Mouse (Mus musculus): ENCODE measurements around the gene Nell1. TPM values are rescaled to one million over a fixed set of nuclear protein-coding genes. Genes with fewer than 3 reads are reported as not detected.
A peak's percentile ranks its signal among the peaks of the same experiment; 100 is the strongest.

The Nell1 gene
- polyA plus RNA-seq, 1 experiment from 2014 or later, result 2.2 TPM

DNA sequence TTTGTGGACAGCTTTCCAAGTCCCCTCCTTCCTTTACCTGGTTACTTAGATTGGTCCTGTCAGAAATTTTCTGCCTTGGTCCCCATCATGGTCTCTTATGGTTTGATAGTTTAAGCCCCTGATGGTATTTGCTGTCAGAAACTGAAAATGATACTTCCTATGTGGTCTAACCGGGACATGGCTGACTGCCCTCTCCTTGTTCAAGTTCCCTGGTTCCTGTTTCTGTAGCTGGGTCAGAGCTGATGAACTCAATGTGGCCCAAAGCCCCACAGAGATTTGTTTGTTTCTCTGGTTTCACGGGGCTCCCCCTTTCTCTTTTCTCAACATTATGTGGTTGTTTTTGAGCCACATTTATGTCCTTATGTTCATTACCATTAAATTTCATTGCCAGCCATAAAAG lies 30.6 kb downstream of the Nell1 start:
- no peak for DNase-seq (ENCODE audit: low spot score, missing footprints)
- no peak overlapping the region for H3K9ac ChIP-seq (ENCODE audit: low read length)
- H3K4me3 ChIP-seq (ENCODE audit: low read depth, low read length), result no peak overlapping the region
- no peaks in the 10 kb centered on the region for H3K9me3 ChIP-seq (ENCODE audit: control insufficient read depth, low read length)
- H3K4me2 ChIP-seq, result no peak overlapping the region
- no peaks in the 10 kb centered on the region for H3K36me3 ChIP-seq (ENCODE audit: control insufficient read depth, insufficient read depth, low read length)
- no peak for ATAC-seq (ENCODE audit: low FRiP score)
- H3K4me1 ChIP-seq (ENCODE audit: control insufficient read depth, insufficient read depth, low read length), result no peaks in the 10 kb centered on the region
- 79% methylated on average over 2 of the region's 2 CpGs for WGBS
- H3K27ac ChIP-seq (ENCODE audit: low read depth, low read length), result no peak overlapping the region
- H3K27me3 ChIP-seq (ENCODE audit: control insufficient read depth, insufficient read depth, low read length), result no peaks in the 10 kb centered on the region

DNA sequence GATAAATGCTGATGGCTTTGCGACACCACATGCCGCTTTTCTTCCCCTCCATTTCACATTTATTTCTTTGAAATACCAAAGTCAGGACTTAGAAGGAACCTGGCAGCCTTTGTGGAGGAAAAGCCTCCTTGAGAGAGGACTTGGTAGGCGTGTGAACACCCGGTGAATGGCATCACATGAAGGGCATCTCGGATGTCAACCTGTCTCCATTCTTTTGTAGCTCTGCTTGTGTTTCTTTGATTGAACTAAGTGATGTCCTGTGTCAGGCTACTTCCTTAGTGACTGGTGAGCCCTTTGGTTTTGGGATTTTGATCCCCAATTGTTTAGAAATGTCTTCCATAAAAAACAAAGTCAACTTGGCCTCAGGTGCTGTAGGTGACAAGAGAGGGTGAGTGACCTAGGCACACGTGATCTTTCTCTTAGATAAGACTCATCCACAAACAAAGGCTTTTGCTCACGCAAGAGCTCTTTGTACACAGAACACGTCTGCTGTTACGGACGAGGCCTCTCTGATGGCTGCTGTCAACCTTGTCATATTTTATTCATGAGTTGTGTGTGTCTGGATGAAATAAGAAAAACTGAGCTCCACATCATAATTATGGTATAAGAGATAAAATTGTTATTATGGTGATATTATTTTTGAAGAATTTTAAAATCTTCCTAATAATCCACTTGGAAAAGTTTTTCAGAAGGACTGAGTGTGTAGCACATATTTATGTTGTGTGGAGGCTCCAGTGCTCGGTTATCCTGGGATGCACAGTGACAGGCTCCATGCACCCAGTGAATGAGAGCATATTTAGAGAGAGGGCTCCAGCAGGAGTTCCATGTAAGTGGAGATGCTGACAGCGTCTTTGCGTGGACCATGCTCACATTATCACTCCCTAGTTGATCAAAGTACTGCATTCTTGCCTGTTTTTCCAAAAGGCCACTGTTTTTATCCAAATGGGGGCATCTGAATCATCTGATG lies 60.8 kb downstream of the Nell1 start:
- WGBS, result 85% methylated on average over 13 of the region's 13 CpGs
- Histone ChIP-seq H3K4me3 (ENCODE audit: low read depth, low read length) (no peak overlapping the region), H3K4me2 (no peak overlapping the region), H3K4me1 (ENCODE audit: control insufficient read depth, insufficient read depth, low read length) (no peaks in the 10 kb centered on the region), H3K27ac (ENCODE audit: low read depth, low read length) (no peak overlapping the region), H3K9me3 (ENCODE audit: control insufficient read depth, low read length) (no peaks in the 10 kb centered on the region), H3K9ac (ENCODE audit: low read length) (no peak overlapping the region), H3K36me3 (ENCODE audit: control insufficient read depth, insufficient read depth, low read length) (no peaks in the 10 kb centered on the region), H3K27me3 (ENCODE audit: control insufficient read depth, insufficient read depth, low read length) (no peaks in the 10 kb centered on the region)
- no peak for DNase-seq (ENCODE audit: low spot score, missing footprints)
- ATAC-seq (ENCODE audit: low FRiP score), result 0 out of 2 replicates have a peak, but pooled peaks have one; percentile 67

DNA sequence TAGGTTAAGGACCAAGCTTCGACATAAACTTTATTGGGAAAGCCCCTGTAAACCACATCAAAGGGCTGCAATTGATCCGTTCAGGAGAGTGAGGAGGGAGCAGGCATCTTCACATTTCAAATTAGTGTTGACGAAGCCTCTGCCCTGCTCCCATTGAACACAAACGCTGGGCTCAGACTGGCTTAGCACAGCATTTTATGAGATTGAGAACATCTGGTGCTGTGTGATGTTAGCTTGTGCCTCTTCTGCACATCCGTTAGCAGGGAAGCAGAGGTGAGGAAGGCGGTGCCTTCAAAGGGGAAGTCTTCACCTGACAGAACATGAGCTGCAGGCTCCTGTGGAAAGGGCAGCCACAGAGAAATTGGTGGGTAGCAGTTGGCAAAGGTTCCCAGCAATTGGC lies 66.4 kb downstream of the Nell1 start:
- Histone ChIP-seq H3K27me3 (ENCODE audit: control insufficient read depth, insufficient read depth, low read length) (no peaks in the 10 kb centered on the region), H3K9ac (ENCODE audit: low read length) (no peak overlapping the region), H3K4me3 (ENCODE audit: low read depth, low read length) (no peak overlapping the region), H3K9me3 (ENCODE audit: control insufficient read depth, low read length) (no peaks in the 10 kb centered on the region), H3K4me2 (no peak overlapping the region), H3K36me3 (ENCODE audit: control insufficient read depth, insufficient read depth, low read length) (no peaks in the 10 kb centered on the region), H3K27ac (ENCODE audit: low read depth, low read length) (no peak overlapping the region), H3K4me1 (ENCODE audit: control insufficient read depth, insufficient read depth, low read length) (no peaks in the 10 kb centered on the region)
- 70% methylated on average over 6 of the region's 6 CpGs for WGBS
- ATAC-seq (ENCODE audit: low FRiP score) (no peak), DNase-seq (ENCODE audit: low spot score, missing footprints) (no peak)

DNA sequence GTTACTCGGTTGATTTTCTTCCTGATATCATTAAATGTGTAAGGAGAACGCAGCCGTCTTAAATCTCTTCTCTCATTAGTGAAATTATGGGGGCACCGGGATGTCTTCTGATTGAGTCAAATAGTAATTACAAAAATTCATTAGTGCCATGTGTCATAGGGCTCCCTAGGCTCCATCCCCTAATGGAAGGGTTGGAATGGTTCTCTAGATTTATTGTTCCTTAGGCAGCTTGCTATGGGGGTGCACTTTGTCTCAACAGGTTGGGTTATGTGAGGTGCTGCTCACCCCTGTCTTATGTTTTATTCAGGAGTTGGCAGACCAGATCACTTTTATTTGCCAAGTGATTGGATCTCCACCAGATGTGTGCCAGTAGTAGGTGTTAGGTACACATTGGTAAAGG lies 75.5 kb downstream of the Nell1 start:
- no peak for ATAC-seq (ENCODE audit: low FRiP score)
- Histone ChIP-seq H3K9me3 (ENCODE audit: control insufficient read depth, low read length) (no peaks in the 10 kb centered on the region), H3K9ac (ENCODE audit: low read length) (no peak overlapping the region)

DNA sequence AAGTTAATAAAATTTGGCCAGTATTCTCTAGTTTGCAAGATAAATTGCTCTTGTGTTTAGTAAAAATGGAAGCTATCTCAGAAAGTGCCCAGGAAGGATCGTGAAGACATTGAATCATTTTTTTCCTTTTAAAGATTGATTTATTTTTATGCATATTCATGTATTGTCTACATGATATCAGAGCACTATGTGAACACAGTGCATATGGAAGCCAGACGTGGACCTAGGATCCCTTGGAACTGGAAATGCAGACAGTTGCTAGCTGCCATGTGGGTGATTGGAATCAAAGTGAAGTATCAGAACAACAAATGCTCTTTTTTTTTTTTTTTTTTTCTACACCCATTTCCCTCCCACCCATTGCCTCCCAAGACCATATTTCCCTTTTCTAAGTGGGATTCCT lies 79.0 kb downstream of the Nell1 start:
- H3K4me2 ChIP-seq, result no peak overlapping the region
- no peak overlapping the region for H3K27ac ChIP-seq (ENCODE audit: low read depth, low read length)
- H3K9me3 ChIP-seq (ENCODE audit: control insufficient read depth, low read length), result no peaks in the 10 kb centered on the region
- DNase-seq (ENCODE audit: low spot score, missing footprints) (no peak), ATAC-seq (ENCODE audit: low FRiP score) (no peak)
- no peaks in the 10 kb centered on the region for H3K27me3 ChIP-seq (ENCODE audit: control insufficient read depth, insufficient read depth, low read length)
- H3K36me3 ChIP-seq (ENCODE audit: control insufficient read depth, insufficient read depth, low read length), result no peaks in the 10 kb centered on the region
- H3K9ac ChIP-seq (ENCODE audit: low read length), result no peak overlapping the region
- H3K4me3 ChIP-seq (ENCODE audit: low read depth, low read length), result no peak overlapping the region
- H3K4me1 ChIP-seq (ENCODE audit: control insufficient read depth, insufficient read depth, low read length), result no peaks in the 10 kb centered on the region
- WGBS, result 91% methylated on average over 2 of the region's 2 CpGs

More for the DNA sequence above, 75.5 kb downstream of the Nell1 start:
- 92% methylated on average over 4 of the region's 4 CpGs for WGBS
- Histone ChIP-seq H3K4me2 (no peak overlapping the region), H3K27ac (ENCODE audit: low read depth, low read length) (no peak overlapping the region), H3K27me3 (ENCODE audit: control insufficient read depth, insufficient read depth, low read length) (no peaks in the 10 kb centered on the region), H3K4me1 (ENCODE audit: control insufficient read depth, insufficient read depth, low read length) (no peaks in the 10 kb centered on the region), H3K36me3 (ENCODE audit: control insufficient read depth, insufficient read depth, low read length) (no peaks in the 10 kb centered on the region), H3K4me3 (ENCODE audit: low read depth, low read length) (no peak overlapping the region)
- no peak for DNase-seq (ENCODE audit: low spot score, missing footprints)

DNA sequence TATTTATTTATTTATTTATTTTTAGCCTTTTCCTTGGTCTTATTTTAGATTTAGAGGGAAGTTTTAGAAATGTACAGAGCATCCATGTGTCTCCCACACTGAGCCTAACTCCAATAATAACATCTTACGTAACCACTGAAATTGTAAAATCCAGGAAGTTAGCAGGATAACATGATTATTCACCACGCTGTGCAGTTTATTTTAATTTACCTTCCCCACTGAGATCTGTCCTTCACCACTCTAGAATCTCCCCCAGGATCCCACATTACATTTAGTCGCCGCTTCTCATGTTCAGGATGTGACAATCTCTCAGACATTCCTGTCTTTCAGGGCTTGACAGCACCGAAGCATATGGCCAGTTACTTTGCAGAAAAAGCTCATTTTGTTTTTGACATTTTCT lies 119.8 kb downstream of the Nell1 start:
- no peaks in the 10 kb centered on the region for H3K4me1 ChIP-seq (ENCODE audit: control insufficient read depth, insufficient read depth, low read length)
- H3K9ac ChIP-seq (ENCODE audit: low read length), result no peak overlapping the region
- no peak overlapping the region for H3K4me3 ChIP-seq (ENCODE audit: low read depth, low read length)
- no peaks in the 10 kb centered on the region for H3K27me3 ChIP-seq (ENCODE audit: control insufficient read depth, insufficient read depth, low read length)
- ATAC-seq (ENCODE audit: low FRiP score) (no peak), DNase-seq (ENCODE audit: low spot score, missing footprints) (no peak)
- H3K4me2 ChIP-seq, result no peak overlapping the region
- H3K9me3 ChIP-seq (ENCODE audit: control insufficient read depth, low read length), result no peaks in the 10 kb centered on the region
- H3K27ac ChIP-seq (ENCODE audit: low read depth, low read length), result no peak overlapping the region
- H3K36me3 ChIP-seq (ENCODE audit: control insufficient read depth, insufficient read depth, low read length), result no peaks in the 10 kb centered on the region
- 84% methylated on average over 5 of the region's 5 CpGs for WGBS

DNA sequence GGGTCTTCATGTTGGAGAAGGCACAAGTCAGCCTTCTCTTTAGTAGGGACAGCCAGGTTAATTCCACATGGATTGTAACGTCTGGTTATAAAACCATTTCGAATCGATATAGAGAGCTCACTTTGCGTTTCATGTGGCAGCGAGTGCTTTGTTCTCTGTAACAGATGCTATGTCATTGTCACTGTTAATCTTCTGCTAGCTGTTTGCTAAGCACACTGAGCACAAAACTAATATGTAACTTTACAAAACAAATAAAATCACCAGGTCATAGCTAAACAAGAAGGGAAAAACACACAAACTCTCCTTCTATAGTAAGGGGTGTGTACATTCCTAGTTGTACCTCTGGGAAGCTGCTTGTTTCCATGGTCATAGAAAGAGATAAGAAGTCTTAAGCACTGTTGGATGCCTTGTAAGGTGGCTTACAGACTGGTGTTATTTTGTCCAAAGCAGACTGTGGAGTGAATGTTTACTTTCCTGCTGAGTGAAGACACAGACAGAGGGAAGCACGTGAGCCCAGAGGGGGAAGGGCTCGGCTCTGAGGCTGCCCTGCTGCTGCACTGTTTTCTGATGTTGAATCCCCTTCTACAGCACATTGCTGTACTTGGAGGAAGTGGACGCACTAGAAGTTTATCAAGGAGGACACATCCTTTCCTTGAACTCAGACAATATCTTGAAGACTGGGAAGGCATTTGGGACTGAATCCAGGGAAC lies 131.1 kb downstream of the Nell1 start:
- Histone ChIP-seq H3K36me3 (ENCODE audit: control insufficient read depth, insufficient read depth, low read length) (no peaks in the 10 kb centered on the region), H3K27me3 (ENCODE audit: control insufficient read depth, insufficient read depth, low read length) (no peaks in the 10 kb centered on the region), H3K9me3 (ENCODE audit: control insufficient read depth, low read length) (no peaks in the 10 kb centered on the region), H3K9ac (ENCODE audit: low read length) (no peak overlapping the region), H3K27ac (ENCODE audit: low read depth, low read length) (no peak overlapping the region), H3K4me2 (no peak overlapping the region), H3K4me3 (ENCODE audit: low read depth, low read length) (no peak overlapping the region), H3K4me1 (ENCODE audit: control insufficient read depth, insufficient read depth, low read length) (no peaks in the 10 kb centered on the region)
- no peak for DNase-seq (ENCODE audit: low spot score, missing footprints)
- ATAC-seq (ENCODE audit: low FRiP score), result peak; percentile 77
- WGBS, result 50% methylated on average over 8 of the region's 8 CpGs

DNA sequence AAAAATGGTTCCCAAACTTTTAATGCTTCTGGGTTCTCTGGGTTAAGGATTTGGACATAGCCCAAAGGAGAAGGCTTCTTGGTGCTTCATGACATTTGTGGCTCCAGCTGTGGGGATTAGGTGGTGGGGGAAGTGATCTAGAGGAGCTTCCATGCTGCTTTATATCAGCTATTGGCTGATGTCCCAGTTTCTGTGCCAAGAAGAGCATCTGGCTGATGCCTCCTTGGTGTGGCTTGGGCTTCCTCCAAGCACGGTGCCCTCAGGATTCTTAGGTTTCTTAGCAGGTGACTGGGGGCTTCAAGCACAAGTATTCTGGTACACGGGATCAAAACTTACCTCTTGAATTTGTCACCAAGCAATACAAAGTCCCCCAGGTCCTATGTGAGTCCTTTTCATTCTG lies 132.6 kb downstream of the Nell1 start:
- Histone ChIP-seq H3K27me3 (ENCODE audit: control insufficient read depth, insufficient read depth, low read length) (no peaks in the 10 kb centered on the region), H3K4me2 (no peak overlapping the region), H3K27ac (ENCODE audit: low read depth, low read length) (no peak overlapping the region), H3K4me3 (ENCODE audit: low read depth, low read length) (no peak overlapping the region), H3K4me1 (ENCODE audit: control insufficient read depth, insufficient read depth, low read length) (no peaks in the 10 kb centered on the region), H3K9ac (ENCODE audit: low read length) (no peak overlapping the region), H3K9me3 (ENCODE audit: control insufficient read depth, low read length) (no peaks in the 10 kb centered on the region), H3K36me3 (ENCODE audit: control insufficient read depth, insufficient read depth, low read length) (no peaks in the 10 kb centered on the region)
- no peak for ATAC-seq (ENCODE audit: low FRiP score)
- DNase-seq (ENCODE audit: low spot score, missing footprints), result no peak
- WGBS, result 77% methylated on average over 2 of the region's 2 CpGs

DNA sequence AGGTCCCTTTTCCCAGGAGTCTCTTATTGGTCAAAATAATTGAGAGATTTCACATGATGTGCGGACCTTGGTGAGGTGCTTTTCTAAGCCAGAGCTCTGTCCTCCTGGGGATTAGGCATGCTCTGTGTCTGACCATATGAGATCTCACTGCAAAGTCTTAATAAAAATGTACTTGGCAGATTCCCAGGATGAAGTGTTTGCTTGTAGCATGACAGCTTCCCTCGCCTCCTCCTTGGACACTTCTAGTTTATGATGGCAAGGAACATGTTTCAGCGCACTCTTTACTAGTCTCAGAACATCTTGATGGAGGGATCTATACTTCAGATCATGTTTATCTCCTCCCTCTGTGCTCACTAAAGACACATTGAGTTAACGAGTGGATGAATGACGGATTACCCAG lies 143.7 kb downstream of the Nell1 start:
- no peak for DNase-seq (ENCODE audit: low spot score, missing footprints)
- H3K4me2 ChIP-seq, result no peak overlapping the region
- no peaks in the 10 kb centered on the region for H3K27me3 ChIP-seq (ENCODE audit: control insufficient read depth, insufficient read depth, low read length)
- no peaks in the 10 kb centered on the region for H3K36me3 ChIP-seq (ENCODE audit: control insufficient read depth, insufficient read depth, low read length)
- 90% methylated on average over 5 of the region's 5 CpGs for WGBS
- H3K9me3 ChIP-seq (ENCODE audit: control insufficient read depth, low read length), result no peaks in the 10 kb centered on the region
- no peak overlapping the region for H3K9ac ChIP-seq (ENCODE audit: low read length)
- ATAC-seq (ENCODE audit: low FRiP score), result no peak
- H3K4me1 ChIP-seq (ENCODE audit: control insufficient read depth, insufficient read depth, low read length), result no peaks in the 10 kb centered on the region
- H3K27ac ChIP-seq (ENCODE audit: low read depth, low read length), result no peak overlapping the region
- H3K4me3 ChIP-seq (ENCODE audit: low read depth, low read length), result no peak overlapping the region
